Mouse (Mus musculus) bone marrow macrophage, adult 2 months (primary cell): Measurements from ENCODE around the gene Qrich1.

Experiments
- CTCF ChIP-seq: IDR thresholded peaks from 2 replicates; pipeline ENCODE4 v1.5.1; 2012; ENCODE audit warnings: low read depth, mild to moderate bottlenecking, low read length, moderate library complexity
- POLR2A ChIP-seq: IDR thresholded peaks from 2 replicates; pipeline ENCODE4 v1.6.1; 2012; ENCODE audit warnings: mild to moderate bottlenecking, low read depth, low read length, borderline replicate concordance

GRCm38 (mm10) chr9:108608889-108609288 lies 92.3 kb downstream of the Qrich1 start:
- TF ChIP-seq CTCF, result no peak
- TF ChIP-seq POLR2A, result no peak
